ENCODE assay signal across 9 mouse cellular contexts in genomic region chr14:32599290-32600041, GRCm38 (mm10). TPM values are rescaled to one million over a fixed set of nuclear protein-coding genes. Genes with fewer than 3 reads are reported as not detected.
DNase-seq lines count a peak whose midpoint lies in the region; ATAC-seq and TF ChIP-seq lines count a peak whose summit lies in the region.
"Had no signal": no experiment of that assay in that cellular context is flagged by ENCODE, and none has a peak within 500 bp of the region (broad histone marks: within the 10 kb centered on the region; RNA-seq: fewer than 3 reads in every experiment).

Gene Prrxl1, plus strand, starts transcription at chr14:32599407.

- TF ChIP-seq CTCF in brain, embryonic 14.5 days (IDR thresholded peaks at IDR 0.05; ENCODE audit: borderline replicate concordance, extremely low read depth, insufficient read depth, insufficient read length): no peak
- TF ChIP-seq CTCF in midbrain, postnatal 0 days (IDR thresholded peaks at IDR 0.05): no peak

- peaks cover 37% of the 10 kb centered on the region for H3K4me1 ChIP-seq in hindbrain, embryonic 10.5 days (replicated peaks)
- peaks cover 5% of the 10 kb centered on the region for H3K4me1 ChIP-seq in midbrain, postnatal 0 days (ENCODE audit: insufficient read depth, low read length)

- peak within 1 kb of the TSS; percentile 55 for H3K4me3 ChIP-seq in hindbrain, embryonic 10.5 days
- peak within 1 kb of the TSS; percentile 28 for H3K4me3 ChIP-seq in midbrain, postnatal 0 days (ENCODE audit: low read depth, low read length)

- WGBS in hindbrain, embryonic 10.5 days: under 1% methylated on average over 53 of the region's 53 CpGs
- 1% methylated on average over 46 of the region's 53 CpGs for WGBS in midbrain, postnatal 0 days

- no peak for TF ChIP-seq POLR2A in brain, embryonic 14.5 days (IDR thresholded peaks at IDR 0.05; ENCODE audit: borderline replicate concordance, extremely low read depth, insufficient read depth, insufficient read length, poor library complexity, severe bottlenecking)

- no peaks in the 10 kb centered on the region for H3K36me3 ChIP-seq in hindbrain, embryonic 10.5 days
- H3K36me3 ChIP-seq in midbrain, postnatal 0 days (ENCODE audit: insufficient read depth, low read length): no peaks in the 10 kb centered on the region

- H3K27ac ChIP-seq in hindbrain, embryonic 10.5 days: peak within 1 kb of the TSS; percentile 56
- H3K27ac ChIP-seq in midbrain, postnatal 0 days (ENCODE audit: low read depth, low read length): no peak within 1 kb of the TSS

- H3K27me3 ChIP-seq in hindbrain, embryonic 10.5 days (ENCODE audit: insufficient read depth, poor library complexity, severe bottlenecking): peaks cover 98% of the 10 kb centered on the region
- peaks cover 56% of the 10 kb centered on the region for H3K27me3 ChIP-seq in midbrain, postnatal 0 days (ENCODE audit: insufficient read depth, low read length)

- H3K9ac ChIP-seq in midbrain, postnatal 0 days (replicated peaks; ENCODE audit: low read length, poor library complexity, severe bottlenecking): 0 out of 2 replicates have a peak within 1 kb of the TSS, but pooled peaks have one; percentile 2

- 0 out of 2 replicates have a peak, but pooled peaks have one; percentile 11 for ATAC-seq in midbrain, postnatal 0 days (ENCODE audit: low FRiP score)
- ATAC-seq in megakaryocyte, adult 5-6 weeks (ENCODE audit: poor library complexity, severe bottlenecking): no peak
- no peak for ATAC-seq in activated CD4-positive, CD25-positive, alpha-beta regulatory T cell, adult 4 months

- peak within 1 kb of the TSS; percentile 53 for H3K4me2 ChIP-seq in midbrain, postnatal 0 days (ENCODE audit: low read depth, low read length, poor library complexity, severe bottlenecking)

- DNase-seq in kidney, adult 18-20 months: peak; percentile 9
- DNase-seq in kidney, adult 8-10 months: no peak
- DNase-seq in brain, embryonic 14.5 days (ENCODE audit: low read depth): peak; percentile 70
- DNase-seq in hindbrain, embryonic 10.5 days (ENCODE audit: low spot score): peak; percentile 63
- DNase-seq in midbrain, postnatal 0 days (ENCODE audit: low spot score): no peak
- DNase-seq in layer of hippocampus, postnatal 36 days: no peak

- H3K9me3 ChIP-seq in hindbrain, embryonic 10.5 days: no peaks in the 10 kb centered on the region
- no peaks in the 10 kb centered on the region for H3K9me3 ChIP-seq in midbrain, postnatal 0 days (ENCODE audit: low read length)

RNA-seq across cellular contexts. Expression of gene Prrxl1, which starts in this region (rescaled TPM):
- polyA plus RNA-seq in brain, embryonic 14.5 days (2012; rRNA removed): 1.3 and 7.0 TPM in 2 replicates
- polyA plus RNA-seq in hindbrain, embryonic 10.5 days (2016; fragmentation: Nextera tagmentation; extraction: Ambion mirVana): 10.3 and 23.6 TPM in 2 replicates
- total RNA-seq in midbrain, postnatal 0 days (2014; rRNA removed): 1.8 and 3.8 TPM in 2 replicates
- polyA plus RNA-seq in midbrain, postnatal 0 days (2015; fragmentation: Nextera tagmentation; extraction: Ambion mirVana): 0.60 and 0.79 TPM in 2 replicates
- total RNA-seq in megakaryocyte, adult 5-6 weeks (2015): not detected in 2 replicates
- total RNA-seq in megakaryocyte, adult 5-6 weeks (2017): not detected in 2 replicates
- polyA plus RNA-seq in activated CD4-positive, CD25-positive, alpha-beta regulatory T cell, adult 4 months (2017; shearing (Covaris generic)): not detected
- not detected for total RNA-seq in layer of hippocampus, postnatal 36 days (2021)
- polyA plus RNA-seq: large intestine, adult 2 months had no signal

Comparison
In these comparisons a context has a peak if more than half of its experiments do, and no peak if none do; other contexts are left out.
1. DNase-seq: peak in kidney, adult 18-20 months (single experiment), brain, embryonic 14.5 days (single experiment) and hindbrain, embryonic 10.5 days (single experiment); none in kidney, adult 8-10 months (0 of 2), midbrain, postnatal 0 days (single experiment) and layer of hippocampus, postnatal 36 days (0 of 2).